Mouse (Mus musculus): ENCODE data around the gene Slc1a6. TPM values are rescaled to one million over a fixed set of nuclear protein-coding genes. Genes with fewer than 3 reads are reported as not detected.
A peak's percentile ranks its signal among the peaks of the same experiment; 100 is the strongest.

Slc1a6 gene
- polyA plus RNA-seq, 1 experiment from 2014 or later: 0.34 TPM

DNA sequence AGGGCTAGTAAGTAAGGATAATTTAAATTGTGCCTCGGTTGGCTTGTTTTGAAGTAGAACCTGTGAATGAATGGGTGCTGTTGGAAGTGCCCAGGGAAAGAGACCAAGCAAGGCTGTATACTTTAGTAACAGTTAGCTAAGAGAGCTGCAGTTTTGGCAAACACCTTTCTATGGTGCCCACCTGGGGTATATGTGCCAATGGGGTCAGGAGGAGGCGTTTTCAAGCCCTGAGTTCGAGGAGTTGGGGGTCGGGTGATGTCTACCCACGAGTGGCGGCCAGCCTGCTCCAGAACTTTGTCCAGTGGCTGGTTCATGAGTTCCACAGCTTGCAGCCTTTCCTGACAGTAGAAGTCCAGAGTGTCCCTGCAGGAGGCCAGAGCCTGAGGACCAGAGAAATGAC, 31.4 kb upstream of the Slc1a6 start:
- 85% methylated on average over 6 of the region's 6 CpGs for WGBS
- H3K9me3 ChIP-seq (replicated peaks; ENCODE audit: low read length): no peaks in the 10 kb centered on the region
- no peaks in the 10 kb centered on the region for H3K36me3 ChIP-seq (ENCODE audit: insufficient read depth, low read length)
- no peaks in the 10 kb centered on the region for H3K27me3 ChIP-seq (ENCODE audit: insufficient read depth, low read length)
- no peak for DNase-seq (ENCODE audit: low spot score)
- no peak overlapping the region for H3K27ac ChIP-seq
- H3K9ac ChIP-seq (ENCODE audit: low read depth, low read length): no peak overlapping the region
- peaks cover 5% of the 10 kb centered on the region; the same call in 1 of the 2 replicates for H3K4me1 ChIP-seq (replicated peaks; ENCODE audit: insufficient read depth, low read length)
- TF ChIP-seq CTCF (IDR thresholded peaks at IDR 0.05; ENCODE audit: low read depth): no peak
- H3K4me3 ChIP-seq (replicated peaks; ENCODE audit: low read depth, low read length): no peak overlapping the region
- H3K4me2 ChIP-seq (ENCODE audit: low read length): no peak overlapping the region
- ATAC-seq (replicated peaks; ENCODE audit: low FRiP score, low read depth): no peak

DNA sequence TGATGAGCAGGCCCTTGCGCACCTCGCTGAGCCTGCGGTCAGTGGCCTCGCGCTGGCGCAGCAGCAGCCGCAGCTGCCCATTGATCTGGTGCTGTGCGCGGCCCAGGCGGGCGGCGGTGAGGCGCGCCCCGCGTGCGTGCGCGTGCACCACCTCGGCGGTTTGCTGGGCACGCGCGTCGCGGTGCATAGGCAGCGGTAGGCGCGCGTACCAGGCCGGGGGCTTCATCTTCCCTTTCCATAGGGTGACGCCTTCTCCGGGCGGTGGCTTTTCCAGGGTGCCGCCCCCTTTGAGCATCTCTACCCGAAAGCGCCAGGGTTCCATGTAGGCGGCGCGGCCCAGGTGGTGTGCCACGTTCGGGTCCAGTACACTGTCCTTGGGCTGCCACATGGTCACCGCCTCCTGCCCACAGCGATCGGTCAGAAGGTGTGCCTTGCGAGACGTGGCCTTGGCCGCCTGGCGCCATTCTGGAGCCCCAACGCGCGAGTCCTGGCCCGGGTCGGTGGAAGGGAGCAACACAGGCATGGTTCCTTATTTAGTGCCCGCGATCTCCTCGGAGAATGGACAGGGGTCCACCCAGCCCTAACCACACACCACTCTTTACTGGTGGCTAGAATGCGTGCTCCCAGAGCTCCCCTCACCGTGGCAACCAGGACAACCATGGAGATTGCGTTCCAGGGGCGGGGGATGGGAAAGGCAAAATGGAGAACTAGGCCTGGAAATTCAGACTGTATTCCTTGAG, 27.7 kb upstream of the Slc1a6 start, which contains the start of gene Ccdc105:
Ccdc105 (minus strand) TSS at position 614 of the 740 bp plus-strand sequence.
- no peak within 1 kb of the TSS for H3K27ac ChIP-seq
- no peaks in the 10 kb centered on the region for H3K27me3 ChIP-seq (ENCODE audit: insufficient read depth, low read length)
- under 1% methylated on average over 61 of the region's 61 CpGs for WGBS
- no peaks in the 10 kb centered on the region for H3K9me3 ChIP-seq (replicated peaks; ENCODE audit: low read length)
- ATAC-seq (replicated peaks; ENCODE audit: low FRiP score, low read depth): peak; percentile 93
- no peak for TF ChIP-seq CTCF (IDR thresholded peaks at IDR 0.05; ENCODE audit: low read depth)
- no peaks in the 10 kb centered on the region for H3K36me3 ChIP-seq (ENCODE audit: insufficient read depth, low read length)
- peak within 1 kb of the TSS; percentile 33 for H3K9ac ChIP-seq (ENCODE audit: low read depth, low read length)
- H3K4me2 ChIP-seq (ENCODE audit: low read length): peak within 1 kb of the TSS; percentile 87
- H3K4me3 ChIP-seq (replicated peaks; ENCODE audit: low read depth, low read length): peak within 1 kb of the TSS; percentile 44
- H3K4me1 ChIP-seq (replicated peaks; ENCODE audit: insufficient read depth, low read length): peaks cover 1% of the 10 kb centered on the region; the same call in 1 of the 2 replicates
- peak; percentile 86 for DNase-seq (ENCODE audit: low spot score)

DNA sequence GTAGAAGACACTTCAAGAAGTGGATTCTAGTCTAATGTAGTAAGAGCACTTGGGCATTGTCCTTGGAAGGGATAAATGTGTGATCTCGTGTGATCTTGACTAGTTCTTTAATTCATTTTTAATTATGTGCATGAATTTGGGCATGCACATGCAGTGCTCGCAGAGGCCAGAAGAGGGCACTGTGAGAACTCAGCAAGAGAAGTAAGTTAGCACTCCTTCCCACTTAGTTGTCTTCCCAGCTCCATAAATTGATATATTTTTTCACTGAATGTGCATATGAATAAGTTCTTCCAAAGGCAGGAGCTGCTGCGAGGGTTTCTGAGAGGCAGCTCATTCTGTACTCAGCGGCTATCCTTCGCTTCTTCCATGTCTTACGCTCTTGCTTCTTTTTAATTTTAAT, 24.3 kb upstream of the Slc1a6 start:
- Histone ChIP-seq H3K4me3 (replicated peaks; ENCODE audit: low read depth, low read length) (no peak overlapping the region), H3K36me3 (ENCODE audit: insufficient read depth, low read length) (no peaks in the 10 kb centered on the region), H3K27me3 (ENCODE audit: insufficient read depth, low read length) (no peaks in the 10 kb centered on the region), H3K27ac (no peak overlapping the region), H3K9me3 (replicated peaks; ENCODE audit: low read length) (no peaks in the 10 kb centered on the region), H3K4me2 (ENCODE audit: low read length) (no peak overlapping the region), H3K4me1 (replicated peaks; ENCODE audit: insufficient read depth, low read length) (no peaks in the 10 kb centered on the region; the same call in 1 of the 2 replicates), H3K9ac (ENCODE audit: low read depth, low read length) (no peak overlapping the region)
- no peak for ATAC-seq (replicated peaks; ENCODE audit: low FRiP score, low read depth)
- TF ChIP-seq CTCF (IDR thresholded peaks at IDR 0.05; ENCODE audit: low read depth): peak; percentile 91
- 34% methylated on average over 6 of the region's 6 CpGs for WGBS
- peak; percentile 81 for DNase-seq (ENCODE audit: low spot score)

DNA sequence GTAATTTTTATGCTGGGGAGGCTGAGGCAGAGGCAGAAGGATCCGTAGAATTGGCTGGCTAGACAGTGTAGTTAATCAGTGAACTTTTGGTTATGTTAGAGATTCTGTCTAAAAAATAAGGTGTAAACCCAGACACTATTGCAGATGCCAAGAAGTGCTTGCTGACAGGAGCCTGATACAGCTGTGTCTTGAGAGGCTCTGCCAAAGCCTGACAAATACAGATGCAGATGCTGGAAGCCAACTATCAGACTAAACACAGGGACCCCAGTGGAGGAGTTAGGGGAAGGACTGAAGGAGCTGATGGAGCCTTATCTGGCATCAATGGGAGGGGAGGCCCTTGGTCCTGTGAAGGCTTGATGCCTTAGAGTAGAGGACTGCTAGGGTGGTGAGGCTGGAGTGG, 14.7 kb upstream of the Slc1a6 start:
- no peaks in the 10 kb centered on the region; the same call in 1 of the 2 replicates for H3K9me3 ChIP-seq (replicated peaks; ENCODE audit: low read length)
- no peaks in the 10 kb centered on the region for H3K4me1 ChIP-seq (replicated peaks; ENCODE audit: insufficient read depth, low read length)
- H3K4me2 ChIP-seq (ENCODE audit: low read length): no peak overlapping the region
- 88% methylated on average over 1 of the region's 1 CpGs for WGBS
- no peak for TF ChIP-seq CTCF (IDR thresholded peaks at IDR 0.05; ENCODE audit: low read depth)
- H3K9ac ChIP-seq (ENCODE audit: low read depth, low read length): no peak overlapping the region
- DNase-seq (ENCODE audit: low spot score): no peak
- ATAC-seq (replicated peaks; ENCODE audit: low FRiP score, low read depth): no peak
- no peak overlapping the region for H3K4me3 ChIP-seq (replicated peaks; ENCODE audit: low read depth, low read length)
- H3K27me3 ChIP-seq (ENCODE audit: insufficient read depth, low read length): no peaks in the 10 kb centered on the region
- H3K36me3 ChIP-seq (ENCODE audit: insufficient read depth, low read length): no peaks in the 10 kb centered on the region
- H3K27ac ChIP-seq: no peak overlapping the region

DNA sequence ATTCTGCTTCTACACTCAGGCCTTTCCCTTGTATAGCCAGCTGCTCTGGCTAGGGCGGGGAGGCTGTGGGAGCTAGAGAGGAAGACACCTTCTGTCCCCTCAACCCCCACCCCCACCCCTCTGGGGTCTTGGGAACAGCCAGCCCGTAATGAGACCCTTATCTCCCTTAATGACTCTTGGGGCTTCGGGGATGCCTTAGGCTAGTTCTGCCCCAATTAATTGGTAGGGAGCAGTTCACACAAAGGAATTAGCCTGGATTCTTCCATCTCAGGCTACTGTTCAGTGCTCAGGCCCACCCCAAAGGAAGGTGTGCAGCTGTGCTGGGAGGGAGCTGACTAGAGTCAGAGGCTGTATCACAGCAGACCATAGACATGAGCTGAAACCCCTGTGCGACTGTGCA, 4.5 kb upstream of the Slc1a6 start:
- Histone ChIP-seq H3K36me3 (ENCODE audit: insufficient read depth, low read length) (no peaks in the 10 kb centered on the region), H3K4me1 (replicated peaks; ENCODE audit: insufficient read depth, low read length) (0 out of 2 replicates have a peak, but pooled peaks cover 4% of the 10 kb centered on the region), H3K4me2 (ENCODE audit: low read length) (no peak overlapping the region), H3K27ac (no peak overlapping the region), H3K4me3 (replicated peaks; ENCODE audit: low read depth, low read length) (no peak overlapping the region), H3K9me3 (replicated peaks; ENCODE audit: low read length) (no peaks in the 10 kb centered on the region), H3K9ac (ENCODE audit: low read depth, low read length) (no peak overlapping the region), H3K27me3 (ENCODE audit: insufficient read depth, low read length) (no peaks in the 10 kb centered on the region)
- TF ChIP-seq CTCF (IDR thresholded peaks at IDR 0.05; ENCODE audit: low read depth): no peak
- WGBS: 49% methylated on average over 4 of the region's 4 CpGs
- no peak for ATAC-seq (replicated peaks; ENCODE audit: low FRiP score, low read depth)
- no peak for DNase-seq (ENCODE audit: low spot score)

DNA sequence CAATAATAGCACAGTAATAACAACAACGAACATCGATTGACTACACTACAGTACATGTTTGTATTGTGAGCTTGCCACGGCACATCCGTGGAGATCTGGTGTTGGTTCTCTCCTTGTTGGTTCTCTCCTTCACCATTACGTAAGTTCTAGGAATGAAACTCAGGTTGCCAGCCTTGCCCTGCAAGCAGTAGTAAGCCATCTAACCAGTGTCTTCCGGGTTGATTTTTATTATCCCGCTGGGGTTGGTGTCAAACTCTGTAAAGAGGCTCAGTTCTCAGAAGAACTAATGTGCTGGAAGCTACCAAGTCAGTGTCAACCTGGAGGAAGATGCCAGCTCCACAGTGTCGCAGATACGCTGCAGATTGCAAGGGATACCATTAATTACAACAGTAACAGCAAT, 769 bp upstream of the Slc1a6 start:
- Histone ChIP-seq H3K36me3 (ENCODE audit: insufficient read depth, low read length) (no peaks in the 10 kb centered on the region), H3K4me2 (ENCODE audit: low read length) (peak overlapping the region; percentile 94), H3K4me1 (replicated peaks; ENCODE audit: insufficient read depth, low read length) (0 out of 2 replicates have a peak, but pooled peaks cover 4% of the 10 kb centered on the region), H3K27me3 (ENCODE audit: insufficient read depth, low read length) (no peaks in the 10 kb centered on the region), H3K4me3 (replicated peaks; ENCODE audit: low read depth, low read length) (peak overlapping the region; percentile 42), H3K9ac (ENCODE audit: low read depth, low read length) (0 out of 2 replicates have a peak overlapping the region, but pooled peaks have one; percentile 46), H3K9me3 (replicated peaks; ENCODE audit: low read length) (no peaks in the 10 kb centered on the region), H3K27ac (no peak overlapping the region)
- DNase-seq (ENCODE audit: low spot score): no peak
- no peak for ATAC-seq (replicated peaks; ENCODE audit: low FRiP score, low read depth)
- no peak for TF ChIP-seq CTCF (IDR thresholded peaks at IDR 0.05; ENCODE audit: low read depth)
- 49% methylated on average over 9 of the region's 9 CpGs for WGBS

Data from kidney, postnatal 0 days (tissue).